Mouse (Mus musculus) cerebellum, adult 11 months (tissue): ENCODE data around the gene Syngr1.

Experiments
- DNase-seq: peaks from one replicate; pipeline ENCODE4 v3.0.0; 2022

The Syngr1 gene

GRCm38 (mm10) chr15:80149517-80149916 lies 58.4 kb downstream of the Syngr1 start:
- DNase-seq: no peak

- no peak for DNase-seq
Measured at GRCm38 (mm10) chr15:80152663-80153062, 61.5 kb downstream of the Syngr1 start.

GRCm38 (mm10) chr15:80153757-80154156 lies 62.6 kb downstream of the Syngr1 start:
- no peak for DNase-seq

- no peak for DNase-seq
Measured at GRCm38 (mm10) chr15:80155707-80156106, 64.6 kb downstream of the Syngr1 start.

GRCm38 (mm10) chr15:80157197-80157943 lies 66.2 kb downstream of the Syngr1 start:
- no peak for DNase-seq

GRCm38 (mm10) chr15:80158001-80158706 lies 67.0 kb downstream of the Syngr1 start:
- no peak for DNase-seq

GRCm38 (mm10) chr15:80158707-80159090 lies 67.6 kb downstream of the Syngr1 start:
- no peak for DNase-seq

GRCm38 (mm10) chr15:80159286-80159901 lies 68.3 kb downstream of the Syngr1 start:
- DNase-seq: no peak

- no peak for DNase-seq
Measured at GRCm38 (mm10) chr15:80160223-80160622, 69.1 kb downstream of the Syngr1 start.

- no peak for DNase-seq
Measured at GRCm38 (mm10) chr15:80160726-80161125, 69.6 kb downstream of the Syngr1 start.

GRCm38 (mm10) chr15:80161199-80161598 lies 70.1 kb downstream of the Syngr1 start:
- no peak for DNase-seq

- peak; percentile 49 for DNase-seq
Measured at GRCm38 (mm10) chr15:80162401-80162964, 71.3 kb downstream of the Syngr1 start.

GRCm38 (mm10) chr15:80163274-80163673 lies 72.1 kb downstream of the Syngr1 start:
- DNase-seq: peak; percentile 98

GRCm38 (mm10) chr15:80163716-80164115 lies 72.6 kb downstream of the Syngr1 start:
- DNase-seq: no peak

- DNase-seq: peak; percentile 77
Measured at GRCm38 (mm10) chr15:80165396-80165795, 74.3 kb downstream of the Syngr1 start.
